Mouse (Mus musculus) embryonic facial prominence, embryonic 15.5 days (tissue): ENCODE measurements around the gene Slc12a8. TPM values are rescaled to one million over a fixed set of nuclear protein-coding genes. Genes with fewer than 3 reads are reported as not detected.

Experiments used
- ATAC-seq: fragments of 200-750 bp; cut with Nextera tagmentation; 2 replicates; pipeline ENCODE4 v1.8.0; 2017; ENCODE audit warnings: low read depth, moderate TSS enrichment; ENCODE audit not compliant: insufficient number of reproducible peaks, low FRiP score, low TSS enrichment
- H3K27ac ChIP-seq: fragments of 300-500 bp; sonication (generic); replicated peaks from 2 replicates; pipeline ENCODE4 v1.5.1; 2015; ENCODE audit warnings: mild to moderate bottlenecking, inconsistent platforms
- H3K27me3 ChIP-seq: fragments of 300-500 bp; sonication (generic); 2 replicates; pipeline ENCODE4 v1.6.1; 2015; ENCODE audit warnings: inconsistent platforms
- H3K36me3 ChIP-seq: fragments of 300-500 bp; sonication (generic); 2 replicates; pipeline ENCODE4 v1.6.1; 2015; ENCODE audit warnings: mild to moderate bottlenecking, inconsistent platforms
- H3K4me1 ChIP-seq: fragments of 300-500 bp; sonication (generic); 2 replicates; pipeline ENCODE4 v1.6.1; 2015; ENCODE audit warnings: inconsistent platforms
- H3K4me2 ChIP-seq: fragments of 300-500 bp; sonication (generic); replicated peaks from 2 replicates; pipeline ENCODE4 v1.6.1; 2015; ENCODE audit warnings: mild to moderate bottlenecking, inconsistent platforms
- H3K4me3 ChIP-seq: fragments of 300-500 bp; sonication (generic); replicated peaks from 2 replicates; pipeline ENCODE4 v1.5.1; 2015; ENCODE audit warnings: mild to moderate bottlenecking, inconsistent platforms
- H3K9ac ChIP-seq: fragments of 300-500 bp; sonication (generic); 2 replicates; pipeline ENCODE4 v1.6.1; 2015; ENCODE audit warnings: inconsistent platforms
- H3K9me3 ChIP-seq: fragments of 300-500 bp; sonication (generic); replicated peaks from 2 replicates; pipeline ENCODE4 v1.6.1; 2016; ENCODE audit warnings: inconsistent platforms
- WGBS: fragments of 180-500 bp; shearing (Covaris S2); methylation state at CpG from one replicate; pipeline ENCODE4 v1.1.7; 2015; 5-methylcytosine and 5-hydroxymethylcytosine counted together
- polyA plus RNA-seq: library from polyadenylated mRNA; unstranded; fragments of >200 nt; fragmentation: Nextera tagmentation; extraction: Ambion mirVana; gene quantifications from 2 replicates; pipeline ENCODE4 v1.2.1, GENCODE M21; 2015

Slc12a8 gene
- polyA plus RNA-seq, 1 experiment from 2014 or later: 0.91 TPM

- ATAC-seq: no peak
- H3K9me3 ChIP-seq: no peaks in the 10 kb centered on the region
- H3K4me3 ChIP-seq: no peak overlapping the region
- no peak overlapping the region for H3K4me2 ChIP-seq
- no peak overlapping the region for H3K27ac ChIP-seq
- H3K36me3 ChIP-seq: no peaks in the 10 kb centered on the region
- H3K9ac ChIP-seq: no peak overlapping the region
- 82% methylated on average over 12 of the region's 12 CpGs for WGBS
- no peaks in the 10 kb centered on the region for H3K4me1 ChIP-seq
- no peaks in the 10 kb centered on the region for H3K27me3 ChIP-seq
Observed at GRCm38 (mm10) chr16:33635836-33636595, 118.9 kb downstream of the Slc12a8 start.

GRCm38 (mm10) chr16:33641779-33642178 is 124.7 kb downstream of the Slc12a8 start:
- Histone ChIP-seq H3K9ac (no peak overlapping the region), H3K4me1 (no peaks in the 10 kb centered on the region), H3K4me3 (no peak overlapping the region), H3K36me3 (no peaks in the 10 kb centered on the region), H3K27ac (no peak overlapping the region), H3K9me3 (no peaks in the 10 kb centered on the region), H3K4me2 (no peak overlapping the region), H3K27me3 (no peaks in the 10 kb centered on the region)
- 29% methylated on average over 3 of the region's 3 CpGs for WGBS
- no peak for ATAC-seq

- Histone ChIP-seq H3K4me2 (no peak overlapping the region), H3K36me3 (no peaks in the 10 kb centered on the region), H3K4me1 (no peaks in the 10 kb centered on the region), H3K9me3 (peaks cover 9% of the 10 kb centered on the region; the same call in 1 of the 2 replicates), H3K27me3 (no peaks in the 10 kb centered on the region), H3K27ac (no peak overlapping the region), H3K4me3 (no peak overlapping the region), H3K9ac (no peak overlapping the region)
- WGBS: 89% methylated on average over 6 of the region's 6 CpGs
- ATAC-seq: no peak
Observed at GRCm38 (mm10) chr16:33653116-33653515, 136.0 kb downstream of the Slc12a8 start.

- Histone ChIP-seq H3K9ac (no peak overlapping the region), H3K4me3 (no peak overlapping the region), H3K27me3 (no peaks in the 10 kb centered on the region), H3K27ac (no peak overlapping the region), H3K36me3 (no peaks in the 10 kb centered on the region), H3K4me2 (no peak overlapping the region), H3K9me3 (no peaks in the 10 kb centered on the region), H3K4me1 (no peaks in the 10 kb centered on the region)
- WGBS: 84% methylated on average over 3 of the region's 3 CpGs
- ATAC-seq: no peak
Observed at GRCm38 (mm10) chr16:33655443-33655842, 138.3 kb downstream of the Slc12a8 start.

- H3K27me3 ChIP-seq: no peaks in the 10 kb centered on the region
- no peaks in the 10 kb centered on the region for H3K9me3 ChIP-seq
- no peak overlapping the region for H3K4me2 ChIP-seq
- ATAC-seq: no peak
- H3K4me1 ChIP-seq: no peaks in the 10 kb centered on the region
- H3K36me3 ChIP-seq: no peaks in the 10 kb centered on the region
- no peak overlapping the region for H3K9ac ChIP-seq
- H3K4me3 ChIP-seq: no peak overlapping the region
- H3K27ac ChIP-seq: no peak overlapping the region
- 80% methylated on average over 3 of the region's 3 CpGs for WGBS
Observed at GRCm38 (mm10) chr16:33657191-33657590, 140.1 kb downstream of the Slc12a8 start.

GRCm38 (mm10) chr16:33658121-33658520 is 141.0 kb downstream of the Slc12a8 start:
- no peak overlapping the region for H3K4me2 ChIP-seq
- H3K4me1 ChIP-seq: no peaks in the 10 kb centered on the region
- H3K27me3 ChIP-seq: no peaks in the 10 kb centered on the region
- H3K4me3 ChIP-seq: no peak overlapping the region
- no peaks in the 10 kb centered on the region for H3K9me3 ChIP-seq
- no peak for ATAC-seq
- no peak overlapping the region for H3K9ac ChIP-seq
- no peak overlapping the region for H3K27ac ChIP-seq
- WGBS: 99% methylated on average over 3 of the region's 3 CpGs
- no peaks in the 10 kb centered on the region for H3K36me3 ChIP-seq

- H3K4me1 ChIP-seq: no peaks in the 10 kb centered on the region
- WGBS: 89% methylated on average over 5 of the region's 5 CpGs
- H3K27me3 ChIP-seq: no peaks in the 10 kb centered on the region
- H3K4me2 ChIP-seq: no peak overlapping the region
- no peaks in the 10 kb centered on the region for H3K36me3 ChIP-seq
- H3K4me3 ChIP-seq: no peak overlapping the region
- no peak for ATAC-seq
- H3K9ac ChIP-seq: no peak overlapping the region
- H3K9me3 ChIP-seq: no peaks in the 10 kb centered on the region
- H3K27ac ChIP-seq: no peak overlapping the region
Observed at GRCm38 (mm10) chr16:33659521-33659920, 142.4 kb downstream of the Slc12a8 start.

- Histone ChIP-seq H3K27ac (no peak overlapping the region), H3K4me1 (no peaks in the 10 kb centered on the region), H3K36me3 (no peaks in the 10 kb centered on the region), H3K27me3 (no peaks in the 10 kb centered on the region), H3K9ac (no peak overlapping the region), H3K9me3 (no peaks in the 10 kb centered on the region), H3K4me2 (no peak overlapping the region), H3K4me3 (no peak overlapping the region)
- ATAC-seq: no peak
- WGBS: 55% methylated on average over 5 of the region's 5 CpGs
Observed at GRCm38 (mm10) chr16:33660125-33660524, 143.0 kb downstream of the Slc12a8 start.

- H3K9me3 ChIP-seq: no peaks in the 10 kb centered on the region
- H3K27me3 ChIP-seq: no peaks in the 10 kb centered on the region
- H3K9ac ChIP-seq: no peak overlapping the region
- no peaks in the 10 kb centered on the region for H3K4me1 ChIP-seq
- no peak overlapping the region for H3K4me3 ChIP-seq
- WGBS: 94% methylated on average over 10 of the region's 10 CpGs
- no peak overlapping the region for H3K4me2 ChIP-seq
- ATAC-seq: no peak
- H3K36me3 ChIP-seq: no peaks in the 10 kb centered on the region
- H3K27ac ChIP-seq: no peak overlapping the region
Observed at GRCm38 (mm10) chr16:33662841-33663240, 145.7 kb downstream of the Slc12a8 start.

- H3K4me1 ChIP-seq: peaks cover 3% of the 10 kb centered on the region; the same call in 1 of the 2 replicates
- no peak overlapping the region for H3K4me2 ChIP-seq
- no peak overlapping the region for H3K9ac ChIP-seq
- H3K9me3 ChIP-seq: no peaks in the 10 kb centered on the region
- 59% methylated on average over 6 of the region's 6 CpGs for WGBS
- no peaks in the 10 kb centered on the region for H3K27me3 ChIP-seq
- no peak overlapping the region for H3K4me3 ChIP-seq
- no peaks in the 10 kb centered on the region for H3K36me3 ChIP-seq
- H3K27ac ChIP-seq: no peak overlapping the region
- ATAC-seq: no peak
Observed at GRCm38 (mm10) chr16:33666226-33666625, 149.1 kb downstream of the Slc12a8 start.

- whole genome bisulfite sequencing: 80% methylated on average over 4 of the region's 4 CpGs
- ATAC-seq: no peak
- no peaks in the 10 kb centered on the region for H3K9me3 ChIP-seq
Observed at GRCm38 (mm10) chr16:33666985-33667538, 149.9 kb downstream of the Slc12a8 start.

GRCm38 (mm10) chr16:33668448-33668847 is 151.3 kb downstream of the Slc12a8 start:
- Histone ChIP-seq H3K4me1 (peaks cover 3% of the 10 kb centered on the region; the same call in 1 of the 2 replicates), H3K27ac (no peak overlapping the region), H3K36me3 (no peaks in the 10 kb centered on the region), H3K9me3 (no peaks in the 10 kb centered on the region), H3K9ac (no peak overlapping the region), H3K27me3 (no peaks in the 10 kb centered on the region), H3K4me2 (no peak overlapping the region), H3K4me3 (no peak overlapping the region)
- no peak for ATAC-seq
- WGBS: 86% methylated on average over 2 of the region's 2 CpGs

More at GRCm38 (mm10) chr16:33666985-33667538, 149.9 kb downstream of the Slc12a8 start:
- Histone ChIP-seq H3K4me3 (no peak overlapping the region), H3K4me1 (peaks cover 3% of the 10 kb centered on the region; the same call in 1 of the 2 replicates), H3K36me3 (no peaks in the 10 kb centered on the region), H3K9ac (no peak overlapping the region), H3K27ac (no peak overlapping the region), H3K4me2 (no peak overlapping the region), H3K27me3 (no peaks in the 10 kb centered on the region)
